Mouse (Mus musculus): ENCODE data around the gene Hhatl. TPM values are rescaled to one million over a fixed set of nuclear protein-coding genes. Genes with fewer than 3 reads are reported as not detected.

Gene Hhatl
- polyA plus RNA-seq, 1 experiment from 2014 or later: 1.5 TPM

DNA sequence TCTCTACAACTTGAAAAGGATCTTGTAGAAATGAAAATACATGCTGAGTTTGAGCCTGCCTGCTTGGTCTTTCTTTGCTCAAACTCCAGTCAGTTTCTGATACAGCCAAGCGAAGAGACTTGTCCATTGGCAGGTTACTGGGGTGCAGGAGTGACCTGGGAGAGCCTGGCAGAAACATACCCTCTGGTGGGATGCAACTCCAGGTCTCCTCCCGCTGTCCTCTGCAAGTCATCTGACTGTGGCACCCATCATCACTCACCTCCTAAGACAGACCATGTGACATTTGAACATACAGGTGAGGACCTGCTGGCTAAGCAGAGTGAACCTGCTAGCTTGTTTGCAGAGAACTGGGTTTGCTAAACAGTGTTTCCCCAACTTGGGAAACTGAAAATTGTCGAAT, 35.5 kb downstream of the Hhatl start:
- ATAC-seq (ENCODE audit: low FRiP score, low TSS enrichment) (no peak), DNase-seq (ENCODE audit: low spot score) (peak; percentile 12)
- Histone ChIP-seq H3K4me3 (ENCODE audit: low read depth, low read length) (no peak overlapping the region), H3K36me3 (ENCODE audit: control insufficient read depth, insufficient read depth, low read length) (peaks cover 17% of the 10 kb centered on the region; the same call in 1 of the 2 replicates), H3K4me1 (replicated peaks; ENCODE audit: control insufficient read depth, insufficient read depth) (0 out of 2 replicates have a peak, but pooled peaks cover 8% of the 10 kb centered on the region), H3K9me3 (ENCODE audit: control insufficient read depth, low read length) (no peaks in the 10 kb centered on the region), H3K27me3 (ENCODE audit: control insufficient read depth, insufficient read depth, low read length) (no peaks in the 10 kb centered on the region), H3K4me2 (replicated peaks; ENCODE audit: low read depth) (no peak overlapping the region), H3K27ac (replicated peaks) (no peak overlapping the region), H3K9ac (ENCODE audit: low read length) (no peak overlapping the region)
- WGBS: 72% methylated on average over 3 of the region's 3 CpGs
- TF ChIP-seq CTCF (IDR thresholded peaks at IDR 0.05; ENCODE audit: low read depth) (no peak), EP300 (optimal IDR thresholded peaks at IDR 0.05) (no peak)

DNA sequence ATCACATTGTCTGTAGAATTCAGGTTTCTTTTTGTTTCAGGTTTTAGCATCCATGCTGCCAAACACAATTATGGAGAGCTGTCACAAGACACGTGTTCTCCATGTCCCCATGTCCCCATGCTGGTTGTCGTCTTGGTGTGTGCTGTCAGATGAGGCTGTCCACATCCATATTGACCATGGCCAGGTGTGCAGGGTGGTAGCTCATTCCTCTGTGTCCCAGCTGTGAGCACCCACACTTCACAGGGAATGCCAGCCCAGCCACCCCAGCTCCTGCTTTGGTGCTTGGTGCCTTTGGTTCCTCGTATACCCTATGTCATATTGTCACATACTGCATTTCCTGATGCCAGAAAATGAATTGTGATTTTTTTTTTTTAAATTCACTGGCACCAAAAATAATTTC, 37.7 kb downstream of the Hhatl start:
- no peak for DNase-seq (ENCODE audit: low spot score)
- TF ChIP-seq EP300 (optimal IDR thresholded peaks at IDR 0.05) (no peak), CTCF (IDR thresholded peaks at IDR 0.05; ENCODE audit: low read depth) (no peak)
- 84% methylated on average over 3 of the region's 3 CpGs for WGBS
- Histone ChIP-seq H3K27me3 (ENCODE audit: control insufficient read depth, insufficient read depth, low read length) (no peaks in the 10 kb centered on the region), H3K4me1 (replicated peaks; ENCODE audit: control insufficient read depth, insufficient read depth) (0 out of 2 replicates have a peak, but pooled peaks cover 5% of the 10 kb centered on the region), H3K9me3 (ENCODE audit: control insufficient read depth, low read length) (no peaks in the 10 kb centered on the region), H3K27ac (replicated peaks) (no peak overlapping the region), H3K4me2 (replicated peaks; ENCODE audit: low read depth) (no peak overlapping the region), H3K36me3 (ENCODE audit: control insufficient read depth, insufficient read depth, low read length) (peaks cover 31% of the 10 kb centered on the region; the same call in 1 of the 2 replicates), H3K9ac (ENCODE audit: low read length) (no peak overlapping the region), H3K4me3 (ENCODE audit: low read depth, low read length) (no peak overlapping the region)
- no peak for ATAC-seq (ENCODE audit: low FRiP score, low TSS enrichment)

DNA sequence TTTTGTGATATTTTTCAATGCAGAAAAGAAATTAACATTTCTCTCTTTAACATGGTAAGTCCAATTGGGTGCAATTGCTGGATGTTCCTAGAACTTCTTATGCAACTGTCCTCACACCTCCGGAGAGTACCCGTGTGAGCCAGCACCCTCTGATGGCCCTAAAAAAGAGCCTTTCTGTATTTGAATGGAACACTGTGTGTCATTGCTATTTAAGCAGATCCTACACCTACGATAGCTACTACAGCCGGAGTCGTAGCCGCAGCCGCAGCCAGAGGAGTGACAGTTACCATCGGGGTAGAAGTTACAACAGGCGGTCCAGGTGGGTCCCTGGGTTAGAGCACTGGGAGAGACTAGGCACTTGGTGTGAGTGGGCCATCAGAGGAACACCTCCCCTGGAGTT, 39.5 kb downstream of the Hhatl start:
- WGBS: 91% methylated on average over 9 of the region's 9 CpGs
- Histone ChIP-seq H3K9ac (ENCODE audit: low read length) (no peak overlapping the region), H3K27ac (replicated peaks) (no peak overlapping the region), H3K27me3 (ENCODE audit: control insufficient read depth, insufficient read depth, low read length) (no peaks in the 10 kb centered on the region), H3K4me3 (ENCODE audit: low read depth, low read length) (no peak overlapping the region), H3K4me1 (replicated peaks; ENCODE audit: control insufficient read depth, insufficient read depth) (no peaks in the 10 kb centered on the region), H3K9me3 (ENCODE audit: control insufficient read depth, low read length) (no peaks in the 10 kb centered on the region), H3K36me3 (ENCODE audit: control insufficient read depth, insufficient read depth, low read length) (peaks cover 37% of the 10 kb centered on the region; the same call in 1 of the 2 replicates), H3K4me2 (replicated peaks; ENCODE audit: low read depth) (no peak overlapping the region)
- TF ChIP-seq CTCF (IDR thresholded peaks at IDR 0.05; ENCODE audit: low read depth) (no peak), EP300 (optimal IDR thresholded peaks at IDR 0.05) (no peak)
- DNase-seq (ENCODE audit: low spot score): no peak
- no peak for ATAC-seq (ENCODE audit: low FRiP score, low TSS enrichment)

DNA sequence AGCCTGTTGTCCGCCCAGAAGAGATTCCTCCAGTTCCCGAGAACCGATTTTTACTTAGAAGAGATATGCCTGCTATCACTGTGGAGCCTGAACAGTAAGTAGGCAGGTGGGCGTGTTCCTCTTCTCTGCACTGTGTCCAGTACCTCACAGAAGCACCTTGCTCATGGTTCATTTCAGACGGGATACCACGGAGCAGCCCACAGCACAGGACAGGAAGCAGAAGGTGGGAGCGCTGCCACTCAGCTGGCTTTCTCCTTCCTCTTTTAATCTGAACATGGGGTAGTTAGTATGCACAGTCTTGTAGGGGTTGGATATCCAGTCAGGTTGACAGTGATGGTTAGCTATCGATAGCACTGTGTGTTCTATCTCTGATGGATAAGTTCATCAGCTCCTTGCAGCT, 48.3 kb downstream of the Hhatl start:
- Histone ChIP-seq H3K9ac (ENCODE audit: low read length) (no peak overlapping the region), H3K4me1 (replicated peaks; ENCODE audit: control insufficient read depth, insufficient read depth) (no peaks in the 10 kb centered on the region), H3K36me3 (ENCODE audit: control insufficient read depth, insufficient read depth, low read length) (peaks cover 37% of the 10 kb centered on the region), H3K4me2 (replicated peaks; ENCODE audit: low read depth) (no peak overlapping the region), H3K9me3 (ENCODE audit: control insufficient read depth, low read length) (no peaks in the 10 kb centered on the region), H3K27ac (replicated peaks) (no peak overlapping the region), H3K4me3 (ENCODE audit: low read depth, low read length) (no peak overlapping the region), H3K27me3 (ENCODE audit: control insufficient read depth, insufficient read depth, low read length) (no peaks in the 10 kb centered on the region)
- TF ChIP-seq EP300 (optimal IDR thresholded peaks at IDR 0.05) (no peak), CTCF (IDR thresholded peaks at IDR 0.05; ENCODE audit: low read depth) (no peak)
- ATAC-seq (ENCODE audit: low FRiP score, low TSS enrichment): no peak
- no peak for DNase-seq (ENCODE audit: low spot score)
- WGBS: 88% methylated on average over 8 of the region's 8 CpGs

DNA sequence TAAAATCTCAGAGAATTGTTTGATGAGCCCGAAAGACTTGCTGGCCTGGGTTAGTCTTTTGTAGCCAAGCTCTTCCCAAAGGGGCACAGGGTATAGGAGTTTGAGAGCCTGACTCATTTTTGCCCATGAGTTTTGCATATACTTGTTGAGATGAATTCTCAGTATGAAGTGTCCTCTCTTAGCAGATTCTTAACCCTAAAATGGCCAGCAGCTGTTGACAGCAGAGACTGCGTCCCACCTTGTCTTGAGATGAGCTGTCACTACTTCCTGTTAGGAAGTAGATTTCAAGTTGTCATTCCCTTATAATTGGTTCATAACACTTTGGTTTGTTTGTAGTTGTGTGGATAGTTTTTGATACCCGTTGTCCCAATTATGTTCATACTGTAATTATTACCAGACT, 51.1 kb downstream of the Hhatl start:
- Histone ChIP-seq H3K27ac (replicated peaks) (no peak overlapping the region), H3K4me2 (replicated peaks; ENCODE audit: low read depth) (no peak overlapping the region), H3K9ac (ENCODE audit: low read length) (no peak overlapping the region), H3K4me3 (ENCODE audit: low read depth, low read length) (no peak overlapping the region), H3K9me3 (ENCODE audit: control insufficient read depth, low read length) (no peaks in the 10 kb centered on the region), H3K4me1 (replicated peaks; ENCODE audit: control insufficient read depth, insufficient read depth) (no peaks in the 10 kb centered on the region), H3K36me3 (ENCODE audit: control insufficient read depth, insufficient read depth, low read length) (peaks cover 17% of the 10 kb centered on the region), H3K27me3 (ENCODE audit: control insufficient read depth, insufficient read depth, low read length) (no peaks in the 10 kb centered on the region)
- no peak for ATAC-seq (ENCODE audit: low FRiP score, low TSS enrichment)
- no peak for DNase-seq (ENCODE audit: low spot score)
- TF ChIP-seq EP300 (optimal IDR thresholded peaks at IDR 0.05) (no peak), CTCF (IDR thresholded peaks at IDR 0.05; ENCODE audit: low read depth) (no peak)
- WGBS: 89% methylated on average over 3 of the region's 3 CpGs

DNA sequence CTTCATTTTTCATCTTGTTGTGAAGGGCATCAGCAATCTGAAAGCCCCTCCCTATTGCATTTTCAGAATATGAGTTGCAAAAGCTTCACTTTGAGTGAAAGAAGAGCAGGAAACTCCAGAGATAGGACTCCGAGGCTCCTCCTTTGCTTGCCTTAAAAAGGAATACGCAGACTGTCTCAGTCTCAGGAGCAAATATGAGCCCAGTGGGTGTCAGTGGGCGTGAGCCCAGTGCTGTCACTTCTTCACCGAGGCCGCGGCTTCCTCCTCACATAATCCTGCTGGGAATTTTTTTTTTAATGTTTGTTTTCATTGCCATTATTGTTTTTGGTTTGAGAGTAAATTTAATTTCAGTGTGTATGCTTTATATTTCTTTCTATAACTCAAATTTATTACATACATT, 51.8 kb downstream of the Hhatl start:
- TF ChIP-seq CTCF (IDR thresholded peaks at IDR 0.05; ENCODE audit: low read depth): no peak
- no peak for TF ChIP-seq EP300 (optimal IDR thresholded peaks at IDR 0.05)
- DNase-seq (ENCODE audit: low spot score) (no peak), ATAC-seq (ENCODE audit: low FRiP score, low TSS enrichment) (no peak)
- Histone ChIP-seq H3K4me1 (replicated peaks; ENCODE audit: control insufficient read depth, insufficient read depth) (no peaks in the 10 kb centered on the region), H3K27ac (replicated peaks) (no peak overlapping the region), H3K27me3 (ENCODE audit: control insufficient read depth, insufficient read depth, low read length) (no peaks in the 10 kb centered on the region), H3K36me3 (ENCODE audit: control insufficient read depth, insufficient read depth, low read length) (peaks cover 17% of the 10 kb centered on the region), H3K9ac (ENCODE audit: low read length) (no peak overlapping the region), H3K4me2 (replicated peaks; ENCODE audit: low read depth) (no peak overlapping the region), H3K9me3 (ENCODE audit: control insufficient read depth, low read length) (no peaks in the 10 kb centered on the region), H3K4me3 (ENCODE audit: low read depth, low read length) (no peak overlapping the region)
- WGBS: 85% methylated on average over 6 of the region's 6 CpGs

Other genes starting within 250 kb of the Hhatl start
- 0.15 and 0.21 TPM in 2 replicates for gene Lyzl4, start 150.4 kb downstream of the Hhatl start, polyA plus RNA-seq (2015; fragmentation: Nextera tagmentation; extraction: Ambion mirVana)
- 0.47 and 0.51 TPM in 2 replicates for gene Vipr1, start 149.8 kb downstream of the Hhatl start, polyA plus RNA-seq (2015; fragmentation: Nextera tagmentation; extraction: Ambion mirVana)
- 5.0 and 6.8 TPM in 2 replicates for gene Sec22c, start 87.0 kb downstream of the Hhatl start, polyA plus RNA-seq (2015; fragmentation: Nextera tagmentation; extraction: Ambion mirVana)
- 106 and 119 TPM in 2 replicates for gene Ss18l2, start 82.2 kb downstream of the Hhatl start, polyA plus RNA-seq (2015; fragmentation: Nextera tagmentation; extraction: Ambion mirVana)
- 27.7 and 32.0 TPM in 2 replicates for gene Nktr, start 73.3 kb downstream of the Hhatl start, polyA plus RNA-seq (2015; fragmentation: Nextera tagmentation; extraction: Ambion mirVana)
- 8.0 and 10.5 TPM in 2 replicates for gene Zfp651, start 33.2 kb downstream of the Hhatl start, polyA plus RNA-seq (2015; fragmentation: Nextera tagmentation; extraction: Ambion mirVana)
- 0.42 and 0.46 TPM in 2 replicates for gene Klhl40, start 14.9 kb downstream of the Hhatl start, polyA plus RNA-seq (2015; fragmentation: Nextera tagmentation; extraction: Ambion mirVana)
- gene Ccdc13, start 47.0 kb upstream of the Hhatl start, polyA plus RNA-seq (2015; fragmentation: Nextera tagmentation; extraction: Ambion mirVana): 0.16 and 0.19 TPM in 2 replicates
- gene Higd1a, start 65.9 kb upstream of the Hhatl start, polyA plus RNA-seq (2015; fragmentation: Nextera tagmentation; extraction: Ambion mirVana): 631 and 679 TPM in 2 replicates
- gene Ackr2, start 105.8 kb upstream of the Hhatl start, polyA plus RNA-seq (2015; fragmentation: Nextera tagmentation; extraction: Ambion mirVana): 0.28 and 0.35 TPM in 2 replicates
- gene Cyp8b1, start 123.8 kb upstream of the Hhatl start, polyA plus RNA-seq (2015; fragmentation: Nextera tagmentation; extraction: Ambion mirVana): 0.85 and 1.2 TPM in 2 replicates
- gene Fam198a, start 158.5 kb upstream of the Hhatl start, polyA plus RNA-seq (2015; fragmentation: Nextera tagmentation; extraction: Ambion mirVana): 2.7 and 2.8 TPM in 2 replicates
- gene Pomgnt2, start 204.6 kb upstream of the Hhatl start, polyA plus RNA-seq (2015; fragmentation: Nextera tagmentation; extraction: Ambion mirVana): 6.6 and 7.3 TPM in 2 replicates